Mouse (Mus musculus): ENCODE results near the gene Prss32.

- TF ChIP-seq CTCF (IDR thresholded peaks at IDR 0.05; ENCODE audit: control insufficient read depth, insufficient read depth, insufficient replicate concordance, low read depth, low read length) (no peak), POLR2A (IDR thresholded peaks at IDR 0.05; ENCODE audit: control insufficient read depth, low read depth, low read length) (no peak)
Measured at GRCm38 (mm10) chr17:23807918-23808317, 35.7 kb upstream of the Prss32 start.

Measured in testis, adult 2 months (tissue).